Mouse (Mus musculus) stomach, postnatal 0 days (tissue): ENCODE measurements at regions not wholly inside any gene's neighbourhood (a gene's known extent, or its start where the extent isn't known, plus 50 kb on each side); places are given as distances from the start of the nearest gene placed in this dataset.

Experiments used
- CTCF ChIP-seq: IDR thresholded peaks from 2 replicates; pipeline ENCODE4 v1.5.1; 2016; ENCODE audit warnings: antibody characterized with exemption, low read depth, mild to moderate bottlenecking, moderate library complexity
- EP300 ChIP-seq: optimal IDR thresholded peaks from 2 replicates; pipeline ENCODE3; 2016; ENCODE audit warnings: antibody characterized with exemption

DNA sequence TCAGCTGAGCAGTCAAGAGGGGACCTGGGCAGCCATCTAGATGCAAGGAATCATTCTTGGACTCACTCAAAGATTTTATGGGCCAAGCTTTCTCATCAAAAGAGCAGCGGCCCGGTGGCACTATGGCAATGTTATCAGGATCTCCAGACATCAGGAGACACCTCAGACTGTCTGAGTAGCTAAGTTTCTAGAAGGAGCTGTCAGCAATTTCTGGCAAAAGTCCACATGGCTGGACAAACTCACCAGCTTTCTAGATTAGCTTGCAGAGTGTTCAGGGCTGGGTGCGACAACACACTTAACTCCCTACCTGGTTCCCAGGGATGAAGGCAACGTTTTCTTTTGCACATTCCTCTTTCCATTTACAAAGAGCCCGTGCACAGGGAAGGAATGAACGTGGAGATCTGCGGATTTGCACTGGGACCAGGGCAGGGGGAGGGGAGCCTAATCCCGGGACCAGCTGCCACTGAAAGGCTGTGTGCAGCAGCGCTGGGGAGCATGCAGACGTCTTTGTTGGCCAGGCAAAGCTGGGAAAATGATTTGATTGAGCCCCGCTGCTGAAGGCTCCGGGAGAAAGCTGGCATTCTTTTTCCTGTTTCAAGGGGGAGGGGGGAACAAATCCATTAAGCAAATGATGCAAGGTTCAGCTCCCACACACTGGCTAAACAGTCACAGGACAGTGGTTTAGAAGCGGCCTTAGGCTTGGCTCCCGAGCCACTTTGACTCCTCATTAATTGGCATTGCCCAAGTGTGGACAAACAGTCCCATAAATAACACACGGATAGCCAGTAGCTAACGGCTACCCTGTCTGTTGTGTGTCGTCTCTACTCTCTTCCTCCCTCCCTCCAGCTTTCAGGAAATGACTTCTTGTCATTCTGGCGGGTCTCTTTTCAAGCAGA lies 60.7 kb upstream of the Prpf4b start:
- TF ChIP-seq CTCF (no peak), EP300 (no peak)
